Mouse (Mus musculus): ENCODE data around the gene Itgax. TPM values are rescaled to one million over a fixed set of nuclear protein-coding genes. Genes with fewer than 3 reads are reported as not detected.

Itgax gene
- total and polyA plus RNA-seq, 3 experiments = 0.17 to 0.99 (median 0.26) TPM

GRCm38 (mm10) chr7:128181691-128182090 is 52.3 kb downstream of the Itgax start:
- peaks cover 4 to 6% of the 10 kb centered on the region in 2 experiments; a peak in 2 of 4 replicates for H3K4me1 ChIP-seq (ENCODE audit: control insufficient read depth in 1 of 2, insufficient read depth in 2 of 2)
- dilution Hi-C loops (cut with MboI; ENCODE audit: extremely low pct_ligation_motif_present, extremely low pct_unique_long_range_greater_than_20kb, low sequenced_read_pairs) = no loop called here
- no peaks in the 10 kb centered on the region for H3K9me3 ChIP-seq (replicated peaks; ENCODE audit: low read length)
- H3K27me3 ChIP-seq (replicated peaks) = peaks cover 63% of the 10 kb centered on the region
- DNase-seq (ENCODE audit: extremely low read depth) = no peak
- no peaks in the 10 kb centered on the region for H3K79me2 ChIP-seq (replicated peaks; ENCODE audit: control insufficient read depth, extremely low read depth, insufficient read depth, poor library complexity, severe bottlenecking)
- no peak overlapping the region for H3K27ac ChIP-seq (ENCODE audit: insufficient read depth, low read depth)
- H3K9ac ChIP-seq (ENCODE audit: insufficient read depth, low read depth) = no peak overlapping the region
- H3K4me2 ChIP-seq (ENCODE audit: insufficient read depth, low read depth, poor library complexity, severe bottlenecking) = no peak overlapping the region
- no peaks in the 10 kb centered on the region for H3K36me3 ChIP-seq (replicated peaks in 1 of 2; ENCODE audit: control insufficient read depth in 1 of 2, insufficient read depth in 1 of 2, low read length in 1 of 2)
- in situ Hi-C loops (cut with MboI; ENCODE audit: low pct_ligation_motif_present, low pct_unique_long_range_greater_than_20kb, low sequenced_read_pairs) = no loop called here
- no peak overlapping the region for H3K4me3 ChIP-seq (replicated peaks in 1 of 3; ENCODE audit: low read depth in 2 of 3, low read length in 2 of 3, poor library complexity in 1 of 3)
- TF ChIP-seq ZC3H11A (IDR thresholded peaks at IDR 0.05; ENCODE audit: low read depth, low read length) = no peak
- no peak for TF ChIP-seq TCF12 (IDR thresholded peaks at IDR 0.05; ENCODE audit: low read depth, low read length)
- no peak for TF ChIP-seq SIN3A (IDR thresholded peaks at IDR 0.05; ENCODE audit: low read length)
- no peak for TF ChIP-seq CHD1 (IDR thresholded peaks at IDR 0.05; ENCODE audit: low read depth, low read length)
- no peak for TF ChIP-seq NRF1 (IDR thresholded peaks at IDR 0.05; ENCODE audit: low read depth, low read length)
- TF ChIP-seq MXI1 (IDR thresholded peaks at IDR 0.05; ENCODE audit: low read depth, low read length) = no peak
- no peak for TF ChIP-seq MAFK (IDR thresholded peaks at IDR 0.05; ENCODE audit: insufficient replicate concordance, low read length)
- no peak for TF ChIP-seq EP300 (IDR thresholded peaks at IDR 0.05; ENCODE audit: low read length)
- no peak for TF ChIP-seq JUN (IDR thresholded peaks at IDR 0.05; ENCODE audit: insufficient read depth, low read depth, low read length)
- no peak for TF ChIP-seq ZNF384 (IDR thresholded peaks at IDR 0.05; ENCODE audit: low read depth, low read length)
- TF ChIP-seq IRF4 (IDR thresholded peaks at IDR 0.05; ENCODE audit: low read depth, low read length) = no peak
- TF ChIP-seq USF1 (IDR thresholded peaks at IDR 0.05; ENCODE audit: low read depth, low read length) = no peak
- no peak for TF ChIP-seq NELFE (IDR thresholded peaks at IDR 0.05; ENCODE audit: low read depth, low read length)
- TF ChIP-seq MEF2A (IDR thresholded peaks at IDR 0.05; ENCODE audit: borderline replicate concordance, low read depth, low read length) = no peak
- TF ChIP-seq HCFC1 (IDR thresholded peaks at IDR 0.05; ENCODE audit: low read depth, low read length) = no peak
- no peak for TF ChIP-seq ZMIZ1 (IDR thresholded peaks at IDR 0.05; ENCODE audit: low read depth, low read length)
- TF ChIP-seq UBTF (IDR thresholded peaks at IDR 0.05; ENCODE audit: low read depth, low read length) = no peak
- no peak for TF ChIP-seq POLR2AphosphoS2 (IDR thresholded peaks at IDR 0.05; ENCODE audit: low read depth, low read length)
- no peak for TF ChIP-seq JUND (conservative IDR thresholded peaks at IDR 0.05; ENCODE audit: low read depth, low read length)
- no peak for TF ChIP-seq MAZ (IDR thresholded peaks at IDR 0.05; ENCODE audit: low read depth, low read length)

Other genes with a start within 250 kb of the Itgax start
- gene Prss53, start 238.6 kb upstream of the Itgax start, total RNA-seq (2012; rRNA removed) = 0.04 TPM in 1 of 2 replicates, not detected in the other
- gene Prss53, start 238.6 kb upstream of the Itgax start, total RNA-seq (2014; rRNA removed) = not detected in 2 replicates
- 0.30 and 0.35 TPM in 2 replicates for gene Prss53, start 238.6 kb upstream of the Itgax start, polyA plus RNA-seq (2012; ENCODE audit: insufficient read length, low read depth)
- not detected in 2 replicates for gene Gm21974, start 234.1 kb upstream of the Itgax start, total RNA-seq (2012; rRNA removed)
- not detected in 2 replicates for gene Gm21974, start 234.1 kb upstream of the Itgax start, total RNA-seq (2014; rRNA removed)
- gene Gm21974, start 234.1 kb upstream of the Itgax start, polyA plus RNA-seq (2012; ENCODE audit: insufficient read length, low read depth) = not detected in 2 replicates
- gene Vkorc1, start 233.9 kb upstream of the Itgax start, total RNA-seq (2012; rRNA removed) = 0.25 TPM in 1 of 2 replicates, not detected in the other
- not detected in 2 replicates for gene Vkorc1, start 233.9 kb upstream of the Itgax start, total RNA-seq (2014; rRNA removed)
- gene Vkorc1, start 233.9 kb upstream of the Itgax start, polyA plus RNA-seq (2012; ENCODE audit: insufficient read length, low read depth) = 0.56 TPM in 1 of 2 replicates, not detected in the other
- 37.1 and 38.4 TPM in 2 replicates for gene Bckdk, start 225.5 kb upstream of the Itgax start, total RNA-seq (2012; rRNA removed)
- gene Bckdk, start 225.5 kb upstream of the Itgax start, total RNA-seq (2014; rRNA removed) = 54.9 and 61.8 TPM in 2 replicates
- gene Bckdk, start 225.5 kb upstream of the Itgax start, polyA plus RNA-seq (2012; ENCODE audit: insufficient read length, low read depth) = 60.0 and 62.7 TPM in 2 replicates
- gene Kat8, start 217.0 kb upstream of the Itgax start, total RNA-seq (2012; rRNA removed) = 24.3 and 30.3 TPM in 2 replicates
- gene Kat8, start 217.0 kb upstream of the Itgax start, total RNA-seq (2014; rRNA removed) = 22.9 and 24.0 TPM in 2 replicates
- gene Kat8, start 217.0 kb upstream of the Itgax start, polyA plus RNA-seq (2012; ENCODE audit: insufficient read length, low read depth) = 17.5 and 18.0 TPM in 2 replicates
- 0.08 TPM in 1 of 2 replicates, not detected in the other for gene Prss8, start 199.4 kb upstream of the Itgax start, total RNA-seq (2012; rRNA removed)
- not detected in 2 replicates for gene Prss8, start 199.4 kb upstream of the Itgax start, total RNA-seq (2014; rRNA removed)
- not detected in 2 replicates for gene Prss8, start 199.4 kb upstream of the Itgax start, polyA plus RNA-seq (2012; ENCODE audit: insufficient read length, low read depth)
- gene Prss36, start 182.8 kb upstream of the Itgax start, total RNA-seq (2012; rRNA removed) = 5.2 and 7.7 TPM in 2 replicates
- gene Prss36, start 182.8 kb upstream of the Itgax start, total RNA-seq (2014; rRNA removed) = 6.6 and 8.3 TPM in 2 replicates
- 6.1 and 7.8 TPM in 2 replicates for gene Prss36, start 182.8 kb upstream of the Itgax start, polyA plus RNA-seq (2012; ENCODE audit: insufficient read length, low read depth)
- gene Fus, start 162.1 kb upstream of the Itgax start, total RNA-seq (2012; rRNA removed) = 57.7 and 61.8 TPM in 2 replicates
- gene Fus, start 162.1 kb upstream of the Itgax start, total RNA-seq (2014; rRNA removed) = 28.0 and 39.2 TPM in 2 replicates
- 832 and 848 TPM in 2 replicates for gene Fus, start 162.1 kb upstream of the Itgax start, polyA plus RNA-seq (2012; ENCODE audit: insufficient read length, low read depth)
- 51.1 and 52.5 TPM in 2 replicates for gene Pycard, start 135.7 kb upstream of the Itgax start, total RNA-seq (2012; rRNA removed)
- 5.1 and 5.3 TPM in 2 replicates for gene Pycard, start 135.7 kb upstream of the Itgax start, total RNA-seq (2014; rRNA removed)
- 8.1 and 10.3 TPM in 2 replicates for gene Pycard, start 135.7 kb upstream of the Itgax start, polyA plus RNA-seq (2012; ENCODE audit: insufficient read length, low read depth)
- gene Trim72, start 125.6 kb upstream of the Itgax start, total RNA-seq (2012; rRNA removed) = 0.13 TPM in 1 of 2 replicates, not detected in the other
- gene Trim72, start 125.6 kb upstream of the Itgax start, total RNA-seq (2014; rRNA removed) = not detected in 2 replicates
- gene Trim72, start 125.6 kb upstream of the Itgax start, polyA plus RNA-seq (2012; ENCODE audit: insufficient read length, low read depth) = not detected in 2 replicates
- gene Itgam, start 66.9 kb upstream of the Itgax start, total RNA-seq (2012; rRNA removed) = 0.13 TPM in 2 replicates
- 0.48 and 0.50 TPM in 2 replicates for gene Itgam, start 66.9 kb upstream of the Itgax start, total RNA-seq (2014; rRNA removed)
- 1.1 TPM in 2 replicates for gene Itgam, start 66.9 kb upstream of the Itgax start, polyA plus RNA-seq (2012; ENCODE audit: insufficient read length, low read depth)
- not detected in 2 replicates for gene Gm49368, start 66.9 kb upstream of the Itgax start, total RNA-seq (2012; rRNA removed)
- not detected in 2 replicates for gene Gm49368, start 66.9 kb upstream of the Itgax start, total RNA-seq (2014; rRNA removed)
- not detected in 2 replicates for gene Gm49368, start 66.9 kb upstream of the Itgax start, polyA plus RNA-seq (2012; ENCODE audit: insufficient read length, low read depth)
- gene Itgad, start 24.8 kb downstream of the Itgax start, total RNA-seq (2012; rRNA removed) = not detected in 2 replicates
- gene Itgad, start 24.8 kb downstream of the Itgax start, total RNA-seq (2014; rRNA removed) = not detected in 2 replicates
- not detected in 2 replicates for gene Itgad, start 24.8 kb downstream of the Itgax start, polyA plus RNA-seq (2012; ENCODE audit: insufficient read length, low read depth)
- 1.0 and 4.1 TPM in 2 replicates for gene Cox6a2, start 76.8 kb downstream of the Itgax start, total RNA-seq (2012; rRNA removed)
- gene Cox6a2, start 76.8 kb downstream of the Itgax start, total RNA-seq (2014; rRNA removed) = 0.43 and 1.1 TPM in 2 replicates
- gene Cox6a2, start 76.8 kb downstream of the Itgax start, polyA plus RNA-seq (2012; ENCODE audit: insufficient read length, low read depth) = 0.70 and 0.98 TPM in 2 replicates
- 10.7 and 11.6 TPM in 2 replicates for gene Armc5, start 107.8 kb downstream of the Itgax start, total RNA-seq (2012; rRNA removed)
- 5.0 and 6.0 TPM in 2 replicates for gene Armc5, start 107.8 kb downstream of the Itgax start, total RNA-seq (2014; rRNA removed)
- 12.2 and 14.4 TPM in 2 replicates for gene Armc5, start 107.8 kb downstream of the Itgax start, polyA plus RNA-seq (2012; ENCODE audit: insufficient read length, low read depth)
- 3.2 TPM in 2 replicates for gene 9130023H24Rik, start 108.5 kb downstream of the Itgax start, total RNA-seq (2012; rRNA removed)
- gene 9130023H24Rik, start 108.5 kb downstream of the Itgax start, total RNA-seq (2014; rRNA removed) = 2.1 and 2.2 TPM in 2 replicates
- 1.7 and 2.1 TPM in 2 replicates for gene 9130023H24Rik, start 108.5 kb downstream of the Itgax start, polyA plus RNA-seq (2012; ENCODE audit: insufficient read length, low read depth)
- 0.17 TPM in 1 of 2 replicates, not detected in the other for gene Tgfb1i1, start 117.3 kb downstream of the Itgax start, total RNA-seq (2012; rRNA removed)
- gene Tgfb1i1, start 117.3 kb downstream of the Itgax start, total RNA-seq (2014; rRNA removed) = not detected in 2 replicates
- gene Tgfb1i1, start 117.3 kb downstream of the Itgax start, polyA plus RNA-seq (2012; ENCODE audit: insufficient read length, low read depth) = 0.36 and 0.55 TPM in 2 replicates
- gene Slc5a2, start 136.1 kb downstream of the Itgax start, total RNA-seq (2012; rRNA removed) = 0.21 and 0.25 TPM in 2 replicates
- gene Slc5a2, start 136.1 kb downstream of the Itgax start, total RNA-seq (2014; rRNA removed) = not detected in 2 replicates
- gene Slc5a2, start 136.1 kb downstream of the Itgax start, polyA plus RNA-seq (2012; ENCODE audit: insufficient read length, low read depth) = not detected in 2 replicates
- 6.1 and 8.1 TPM in 2 replicates for gene BC017158, start 168.6 kb downstream of the Itgax start, total RNA-seq (2012; rRNA removed)
- gene BC017158, start 168.6 kb downstream of the Itgax start, total RNA-seq (2014; rRNA removed) = 4.7 and 4.9 TPM in 2 replicates
- gene BC017158, start 168.6 kb downstream of the Itgax start, polyA plus RNA-seq (2012; ENCODE audit: insufficient read length, low read depth) = 11.5 and 14.5 TPM in 2 replicates

Measured in CH12.LX (cell line).